Mouse (Mus musculus) liver, embryonic 12.5 days (tissue): ENCODE results near the gene U2af1l4. TPM values are rescaled to one million over a fixed set of nuclear protein-coding genes. Genes with fewer than 3 reads are reported as not detected.

ENCODE experiments used
- ATAC-seq: fragments of 200-750 bp; cut with Nextera tagmentation; 2 replicates; pipeline ENCODE4 v1.8.0; 2017; ENCODE audit warnings: moderate number of reproducible peaks, mild to moderate bottlenecking, moderate library complexity
- H3K27ac ChIP-seq: fragments of 300-500 bp; sonication (generic); 2 replicates; pipeline ENCODE4 v1.5.1; 2016; ENCODE audit warnings: mild to moderate bottlenecking
- H3K27me3 ChIP-seq: fragments of 300-500 bp; sonication (generic); replicated peaks from 2 replicates; pipeline ENCODE4 v1.6.1; 2016; ENCODE audit warnings: mild to moderate bottlenecking, moderate library complexity
- H3K36me3 ChIP-seq: fragments of 300-500 bp; sonication (generic); 2 replicates; pipeline ENCODE4 v1.6.1; 2016; ENCODE audit warnings: mild to moderate bottlenecking, moderate library complexity
- H3K4me1 ChIP-seq: fragments of 300-500 bp; sonication (generic); 2 replicates; pipeline ENCODE4 v1.6.1; 2016
- H3K4me2 ChIP-seq: fragments of 300-500 bp; sonication (generic); 2 replicates; pipeline ENCODE4 v1.6.1; 2016; ENCODE audit warnings: mild to moderate bottlenecking, moderate library complexity
- H3K4me3 ChIP-seq: fragments of 300-500 bp; sonication (generic); 2 replicates; pipeline ENCODE4 v1.5.1; 2016; ENCODE audit warnings: mild to moderate bottlenecking, moderate library complexity
- H3K9ac ChIP-seq: fragments of 300-500 bp; sonication (generic); 2 replicates; pipeline ENCODE4 v1.6.1; 2016; ENCODE audit warnings: mild to moderate bottlenecking, moderate library complexity
- H3K9me3 ChIP-seq: fragments of 300-500 bp; sonication (generic); replicated peaks from 2 replicates; pipeline ENCODE4 v1.6.1; 2016; ENCODE audit warnings: mild to moderate bottlenecking, moderate library complexity
- WGBS: fragments of 180-500 bp; shearing (Covaris S2); methylation state at CpG from one replicate; pipeline ENCODE4 v1.1.7; 2016; ENCODE audit not compliant: insufficient replicate concordance; 5-methylcytosine and 5-hydroxymethylcytosine counted together
- polyA plus RNA-seq: library from polyadenylated mRNA; unstranded; fragments of >200 nt; fragmentation: Nextera tagmentation; extraction: Ambion mirVana; gene quantifications from 2 replicates; pipeline ENCODE4 v1.2.1, GENCODE M21; 2016

The U2af1l4 gene
- polyA plus RNA-seq, 1 experiment from 2014 or later: 55.1 TPM

GRCm38 (mm10) chr7:30532931-30533330, 30.2 kb upstream of the U2af1l4 start:
- peaks cover 43% of the 10 kb centered on the region for H3K4me1 ChIP-seq
- no peak for ATAC-seq
- H3K36me3 ChIP-seq: peaks cover 49% of the 10 kb centered on the region
- no peaks in the 10 kb centered on the region for H3K9me3 ChIP-seq
- H3K27me3 ChIP-seq: no peaks in the 10 kb centered on the region
- H3K27ac ChIP-seq: no peak overlapping the region
- no peak overlapping the region for H3K9ac ChIP-seq
- WGBS: 61% methylated on average over 8 of the region's 8 CpGs
- no peak overlapping the region for H3K4me3 ChIP-seq
- peak overlapping the region; percentile 19; the same call in 1 of the 2 replicates for H3K4me2 ChIP-seq

GRCm38 (mm10) chr7:30533941-30534632, 29.0 kb upstream of the U2af1l4 start:
- peaks cover 40% of the 10 kb centered on the region for H3K36me3 ChIP-seq

GRCm38 (mm10) chr7:30534633-30535577, 28.2 kb upstream of the U2af1l4 start, which contains the start of gene Arhgap33:
Gene Arhgap33 (minus strand): TSS chr7:30535060.
- Histone ChIP-seq H3K9me3 (no peaks in the 10 kb centered on the region), H3K9ac (peak within 1 kb of the TSS; percentile 83), H3K4me1 (peaks cover 43% of the 10 kb centered on the region), H3K4me2 (peak within 1 kb of the TSS; percentile 99), H3K27ac (peak within 1 kb of the TSS; percentile 83), H3K4me3 (peak within 1 kb of the TSS; percentile 77), H3K27me3 (no peaks in the 10 kb centered on the region), H3K36me3 (peaks cover 40% of the 10 kb centered on the region)
- WGBS: 4% methylated on average over 82 of the region's 84 CpGs
- peak; percentile 93 for ATAC-seq

More at GRCm38 (mm10) chr7:30533941-30534632, 29.0 kb upstream of the U2af1l4 start:
- peak overlapping the region; percentile 99 for H3K4me2 ChIP-seq
- H3K4me1 ChIP-seq: peaks cover 43% of the 10 kb centered on the region
- no peaks in the 10 kb centered on the region for H3K9me3 ChIP-seq
- peak overlapping the region; percentile 83 for H3K9ac ChIP-seq
- H3K27ac ChIP-seq: peak overlapping the region; percentile 83
- 12% methylated on average over 25 of the region's 26 CpGs for WGBS
- H3K4me3 ChIP-seq: peak overlapping the region; percentile 77
- ATAC-seq: peak; percentile 1; the same call in 1 of the 2 replicates
- H3K27me3 ChIP-seq: no peaks in the 10 kb centered on the region

GRCm38 (mm10) chr7:30540572-30540971, 22.5 kb upstream of the U2af1l4 start:
- Histone ChIP-seq H3K36me3 (peaks cover 43% of the 10 kb centered on the region), H3K27ac (no peak overlapping the region), H3K4me2 (no peak overlapping the region), H3K4me1 (peaks cover 17% of the 10 kb centered on the region), H3K4me3 (no peak overlapping the region), H3K27me3 (no peaks in the 10 kb centered on the region), H3K9me3 (no peaks in the 10 kb centered on the region), H3K9ac (no peak overlapping the region)
- WGBS: 83% methylated on average over 7 of the region's 7 CpGs
- ATAC-seq: no peak

- peaks cover 11% of the 10 kb centered on the region for H3K4me1 ChIP-seq
- no peaks in the 10 kb centered on the region for H3K9me3 ChIP-seq
- no peak; the same call in 1 of the 2 replicates for ATAC-seq
- H3K27ac ChIP-seq: 0 out of 2 replicates have a peak overlapping the region, but pooled peaks have one; percentile 7
- H3K27me3 ChIP-seq: no peaks in the 10 kb centered on the region
- H3K9ac ChIP-seq: no peak overlapping the region
- H3K36me3 ChIP-seq: peaks cover 63% of the 10 kb centered on the region
- 46% methylated on average over 2 of the region's 2 CpGs for WGBS
- no peak overlapping the region for H3K4me3 ChIP-seq
- no peak overlapping the region for H3K4me2 ChIP-seq
Measured at GRCm38 (mm10) chr7:30544327-30544726, 18.8 kb upstream of the U2af1l4 start.

- Histone ChIP-seq H3K4me2 (no peak overlapping the region), H3K4me1 (peaks cover 31% of the 10 kb centered on the region), H3K27me3 (no peaks in the 10 kb centered on the region), H3K9me3 (no peaks in the 10 kb centered on the region), H3K36me3 (peaks cover 39% of the 10 kb centered on the region), H3K27ac (no peak overlapping the region), H3K4me3 (no peak overlapping the region), H3K9ac (no peak overlapping the region)
- no peak for ATAC-seq
- WGBS: 78% methylated on average over 2 of the region's 2 CpGs
Measured at GRCm38 (mm10) chr7:30549880-30550279, 13.2 kb upstream of the U2af1l4 start.

GRCm38 (mm10) chr7:30550603-30551002, 12.5 kb upstream of the U2af1l4 start:
- Histone ChIP-seq H3K9ac (no peak overlapping the region), H3K36me3 (peaks cover 42% of the 10 kb centered on the region), H3K4me3 (no peak overlapping the region), H3K9me3 (no peaks in the 10 kb centered on the region), H3K27me3 (no peaks in the 10 kb centered on the region), H3K27ac (no peak overlapping the region), H3K4me2 (0 out of 2 replicates have a peak overlapping the region, but pooled peaks have one; percentile 99), H3K4me1 (peaks cover 30% of the 10 kb centered on the region)
- 95% methylated on average over 1 of the region's 1 CpGs for WGBS
- no peak for ATAC-seq

GRCm38 (mm10) chr7:30551445-30552101, 11.5 kb upstream of the U2af1l4 start:
- Histone ChIP-seq H3K4me3 (peak overlapping the region; percentile 72), H3K4me1 (peaks cover 30% of the 10 kb centered on the region), H3K9ac (peak overlapping the region; percentile 76), H3K27ac (peak overlapping the region; percentile 92), H3K9me3 (no peaks in the 10 kb centered on the region), H3K4me2 (peak overlapping the region; percentile 99), H3K27me3 (no peaks in the 10 kb centered on the region), H3K36me3 (peaks cover 42% of the 10 kb centered on the region)
- ATAC-seq: peak; percentile 49
- under 1% methylated on average over 10 of the region's 10 CpGs for WGBS

- Histone ChIP-seq H3K4me2 (peak within 1 kb of the TSS; percentile 99), H3K9ac (peak within 1 kb of the TSS; percentile 91), H3K4me3 (peak within 1 kb of the TSS; percentile 72), H3K36me3 (peaks cover 44% of the 10 kb centered on the region), H3K9me3 (no peaks in the 10 kb centered on the region), H3K4me1 (peaks cover 33% of the 10 kb centered on the region), H3K27ac (peak within 1 kb of the TSS; percentile 94), H3K27me3 (no peaks in the 10 kb centered on the region)
- under 1% methylated on average over 44 of the region's 44 CpGs for WGBS
- ATAC-seq: peak; percentile 93
Measured at GRCm38 (mm10) chr7:30552102-30553020, 10.7 kb upstream of the U2af1l4 start, which contains the start of the genes Hspb6 and Proser3. Gene Hspb6 (plus strand): TSS chr7:30552178. Gene Proser3 (minus strand): TSS chr7:30552299.

GRCm38 (mm10) chr7:30553021-30553589, 10.0 kb upstream of the U2af1l4 start:
- Histone ChIP-seq H3K27me3 (no peaks in the 10 kb centered on the region), H3K36me3 (peaks cover 50% of the 10 kb centered on the region), H3K27ac (peak overlapping the region; percentile 94), H3K9ac (peak overlapping the region; percentile 91), H3K4me2 (peak overlapping the region; percentile 99), H3K4me3 (peak overlapping the region; percentile 72), H3K4me1 (peaks cover 40% of the 10 kb centered on the region), H3K9me3 (no peaks in the 10 kb centered on the region)
- WGBS: 7% methylated on average over 23 of the region's 23 CpGs
- no peak for ATAC-seq
